Mouse (Mus musculus) lung, adult 2 months (tissue): ENCODE results near the gene Snta1. TPM values are rescaled to one million over a fixed set of nuclear protein-coding genes. Genes with fewer than 3 reads are reported as not detected.

Source experiments
- DNase-seq: peaks from one replicate; pipeline ENCODE4 v3.0.0; 2022
- H3K4me1 ChIP-seq: fragments of 200-500 bp; 2 replicates; pipeline ENCODE4 v1.6.1; 2011; ENCODE audit warnings: low read length; ENCODE audit not compliant: control insufficient read depth, insufficient read depth
- H3K4me3 ChIP-seq: fragments of 200-500 bp; replicated peaks from 2 replicates; pipeline ENCODE3; 2011; ENCODE audit warnings: low read depth, mild to moderate bottlenecking, control low read depth, low read length; ENCODE audit errors: extremely low read depth
- CTCF ChIP-seq: fragments of 200-500 bp; IDR thresholded peaks from 2 replicates; pipeline ENCODE4 v1.5.1; 2011; ENCODE audit warnings: mild to moderate bottlenecking, low read length, control low read depth; ENCODE audit not compliant: insufficient read depth
- POLR2A ChIP-seq: fragments of 200-500 bp; IDR thresholded peaks from 2 replicates; pipeline ENCODE4 v1.6.1; 2011; ENCODE audit warnings: low read depth, mild to moderate bottlenecking, control low read depth, low read length, borderline replicate concordance; ENCODE audit errors: extremely low read depth
- WGBS: fragments of 180-500 bp; shearing (Covaris S2); methylation state at CpG from one replicate; pipeline ENCODE4 v1.1.7; 2018; 5-methylcytosine and 5-hydroxymethylcytosine counted together
- polyA plus RNA-seq: library from polyadenylated mRNA; depleted of rRNA; stranded (reverse); fragments of >200 nt; gene quantifications from 2 replicates; pipeline ENCODE4 v1.2.3, GENCODE M21; 2012

The Snta1 gene
- polyA plus RNA-seq, 1 experiment: 22.5 TPM

DNA sequence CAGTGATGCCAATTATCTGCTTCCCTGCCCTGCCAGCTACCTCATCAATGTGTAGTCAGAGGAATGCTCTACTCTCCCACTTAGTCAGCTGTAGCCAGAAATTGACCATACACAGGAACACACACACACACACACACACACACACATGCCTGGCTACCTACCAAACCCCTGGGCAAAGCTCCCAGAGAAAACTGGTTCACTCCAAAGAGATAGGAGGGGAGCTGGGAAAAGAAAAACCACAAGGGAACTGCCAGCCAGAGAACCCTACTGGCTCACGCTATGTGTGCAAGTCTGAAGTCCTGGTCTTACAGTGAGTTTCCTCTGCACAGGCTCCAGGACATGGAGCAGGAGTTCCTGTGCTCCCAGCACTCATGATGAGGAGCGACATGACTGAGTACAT lies 2.5 kb upstream of the Snta1 start:
- no peak for DNase-seq
- 22% methylated on average over 2 of the region's 2 CpGs for WGBS
- TF ChIP-seq POLR2A (no peak), CTCF (no peak)
- Histone ChIP-seq H3K4me3 (no peak overlapping the region), H3K4me1 (peaks cover 2% of the 10 kb centered on the region; the same call in 1 of the 2 replicates)

DNA sequence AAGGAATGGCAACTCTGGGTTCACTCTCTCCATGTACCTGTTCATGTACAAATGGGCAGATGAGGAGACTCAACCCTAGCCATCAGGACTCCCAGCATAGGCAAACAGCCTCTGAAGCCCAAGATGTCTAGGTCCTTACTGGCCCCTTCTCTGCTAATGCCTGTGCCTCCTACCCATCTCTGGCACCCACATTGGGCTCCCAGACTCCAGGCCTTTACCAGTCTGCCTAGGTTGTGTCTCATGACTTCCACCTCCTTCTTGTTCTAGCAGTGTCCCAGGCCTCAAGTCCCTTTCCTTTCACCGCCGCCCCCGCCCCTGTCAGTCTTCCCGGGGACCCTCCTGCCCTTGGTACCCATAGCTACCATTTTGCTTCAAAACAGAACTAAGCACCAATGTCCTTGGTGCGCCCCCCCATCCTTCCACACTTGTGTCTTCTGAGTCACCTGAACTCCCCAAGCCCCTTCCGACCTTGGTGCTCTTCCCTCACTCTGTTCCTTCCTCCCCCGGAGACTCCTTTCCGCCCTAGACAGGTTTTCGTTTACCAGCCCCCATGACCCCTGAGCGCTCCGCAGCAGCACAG lies 746 bp downstream of the Snta1 start:
- WGBS: 32% methylated on average over 11 of the region's 11 CpGs
- DNase-seq: no peak
- TF ChIP-seq CTCF (no peak), POLR2A (no peak)
- Histone ChIP-seq H3K4me1 (peaks cover 2% of the 10 kb centered on the region; the same call in 1 of the 2 replicates), H3K4me3 (peak overlapping the region; percentile 72)

DNA sequence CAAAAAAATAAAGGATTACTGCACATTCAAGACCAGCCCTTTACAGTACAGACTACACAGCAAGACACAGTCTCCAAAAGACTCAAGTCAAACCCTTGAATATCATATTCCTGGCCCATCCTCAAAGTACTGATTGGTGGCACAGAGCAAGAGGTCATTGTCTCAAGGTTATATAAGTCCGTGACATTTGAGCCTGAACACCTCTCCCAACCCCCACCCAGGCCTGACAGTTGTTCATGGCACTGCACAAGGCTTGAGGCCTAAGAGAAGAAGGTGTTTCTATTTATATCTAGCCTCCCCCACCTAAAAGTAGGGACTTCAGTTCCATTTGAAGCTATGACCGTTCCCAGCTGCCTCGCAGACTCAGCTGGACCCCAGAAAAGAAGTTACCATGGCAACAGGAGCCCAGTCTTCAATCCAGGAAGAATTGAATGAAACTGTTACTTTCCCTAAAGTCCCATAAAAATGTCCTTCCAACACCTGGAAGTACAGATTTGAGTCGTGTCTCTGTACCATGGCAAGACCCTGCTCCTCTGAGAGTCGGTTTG lies 2.4 kb downstream of the Snta1 start:
- Histone ChIP-seq H3K4me1 (peaks cover 2% of the 10 kb centered on the region; the same call in 1 of the 2 replicates), H3K4me3 (no peak overlapping the region)
- 76% methylated on average over 5 of the region's 5 CpGs for WGBS
- no peak for DNase-seq
- TF ChIP-seq CTCF (no peak), POLR2A (no peak)

DNA sequence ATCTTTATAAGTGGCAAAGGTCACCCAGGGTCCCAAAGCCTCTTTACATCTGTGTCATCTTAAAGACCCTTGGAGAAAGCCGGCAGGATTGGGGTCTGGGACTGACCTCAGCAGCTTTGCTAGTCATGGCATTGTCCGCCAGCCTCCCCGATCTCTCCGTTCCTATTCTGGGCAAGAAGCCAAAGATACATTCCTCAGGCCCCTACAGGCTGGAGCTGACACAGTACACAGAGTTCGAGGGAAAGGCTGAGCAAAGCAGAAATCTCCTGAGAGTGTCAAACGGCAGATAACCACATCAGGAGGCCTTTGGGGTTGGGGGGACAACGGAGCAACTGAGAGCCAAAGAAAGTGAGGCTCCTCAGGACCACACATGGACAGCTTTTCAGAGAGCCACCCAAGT lies 5.1 kb downstream of the Snta1 start:
- WGBS: 13% methylated on average over 7 of the region's 7 CpGs
- DNase-seq: peak; percentile 36
- Histone ChIP-seq H3K4me1 (no peaks in the 10 kb centered on the region), H3K4me3 (no peak overlapping the region)
- TF ChIP-seq POLR2A: no peak
- 0 out of 2 replicates have a peak, but pooled peaks have one; percentile 2 for TF ChIP-seq CTCF

DNA sequence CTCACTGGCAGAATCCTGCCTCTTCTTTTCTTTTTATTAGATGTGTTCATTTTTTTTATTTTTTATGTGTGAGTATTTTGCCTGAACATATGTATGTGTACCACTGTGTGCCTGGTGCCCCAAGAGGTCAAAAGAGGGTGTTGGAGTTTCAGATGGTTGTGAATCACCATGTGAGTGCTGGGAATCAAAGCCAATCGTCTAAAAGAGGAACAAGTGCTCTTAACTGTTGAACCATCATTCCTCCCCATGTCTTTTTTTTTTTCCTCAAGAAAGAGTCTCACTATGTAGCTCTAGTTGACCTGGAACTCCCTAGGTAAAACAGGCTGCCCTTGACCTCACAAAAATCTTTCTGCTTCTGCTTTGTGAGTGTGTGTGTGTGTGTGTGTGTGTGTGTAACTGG lies 5.9 kb downstream of the Snta1 start:
- no peaks in the 10 kb centered on the region for H3K4me1 ChIP-seq
- WGBS: 28% methylated on average over 1 of the region's 1 CpGs
- H3K4me3 ChIP-seq: no peak overlapping the region
- TF ChIP-seq POLR2A: no peak
- TF ChIP-seq CTCF: no peak
- no peak for DNase-seq

DNA sequence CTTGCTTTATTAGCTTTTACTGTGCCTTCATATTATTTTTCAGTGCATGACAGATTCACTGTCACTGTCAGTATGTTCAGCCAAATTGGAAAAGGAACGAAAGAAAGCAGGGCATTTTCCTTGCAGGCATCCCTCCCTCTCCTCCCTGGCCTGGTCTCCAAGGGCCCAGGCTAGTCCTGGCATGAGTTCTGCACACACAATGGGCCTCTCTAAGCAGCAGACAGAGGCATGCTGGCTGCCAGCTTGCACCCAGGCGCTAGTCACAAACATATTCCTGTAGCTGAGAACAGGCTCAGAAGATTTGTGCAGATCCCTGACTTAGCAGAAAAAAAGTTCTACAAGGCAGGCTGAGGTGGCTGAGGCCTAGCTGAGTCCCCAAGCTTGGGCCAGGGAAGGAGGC lies 8.6 kb downstream of the Snta1 start:
- 74% methylated on average over 2 of the region's 2 CpGs for WGBS
- Histone ChIP-seq H3K4me3 (no peak overlapping the region), H3K4me1 (no peaks in the 10 kb centered on the region)
- TF ChIP-seq CTCF: no peak
- no peak for TF ChIP-seq POLR2A
- DNase-seq: no peak

DNA sequence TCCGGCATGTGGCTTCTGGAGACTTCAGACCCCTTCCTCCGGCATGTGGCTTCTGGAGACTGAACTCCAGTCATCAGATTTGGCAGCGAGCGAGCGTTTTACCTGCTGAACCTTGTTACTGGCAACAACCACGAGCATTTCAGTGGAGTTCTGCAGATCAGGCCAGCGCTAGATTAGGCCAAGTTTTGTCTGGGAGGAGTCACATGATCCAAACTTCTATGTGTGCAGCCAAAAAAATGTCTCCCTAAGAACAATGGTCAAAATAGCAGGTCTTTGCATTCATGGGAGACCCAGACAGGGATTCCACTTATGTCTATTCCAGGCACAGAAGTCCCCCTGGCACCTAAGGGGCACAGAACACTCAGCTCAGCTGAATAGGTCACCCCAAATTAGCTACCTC lies 9.6 kb downstream of the Snta1 start:
- H3K4me3 ChIP-seq: no peak overlapping the region
- TF ChIP-seq POLR2A (no peak), CTCF (no peak)
- DNase-seq: no peak
- no peaks in the 10 kb centered on the region for H3K4me1 ChIP-seq
- 79% methylated on average over 7 of the region's 7 CpGs for WGBS

DNA sequence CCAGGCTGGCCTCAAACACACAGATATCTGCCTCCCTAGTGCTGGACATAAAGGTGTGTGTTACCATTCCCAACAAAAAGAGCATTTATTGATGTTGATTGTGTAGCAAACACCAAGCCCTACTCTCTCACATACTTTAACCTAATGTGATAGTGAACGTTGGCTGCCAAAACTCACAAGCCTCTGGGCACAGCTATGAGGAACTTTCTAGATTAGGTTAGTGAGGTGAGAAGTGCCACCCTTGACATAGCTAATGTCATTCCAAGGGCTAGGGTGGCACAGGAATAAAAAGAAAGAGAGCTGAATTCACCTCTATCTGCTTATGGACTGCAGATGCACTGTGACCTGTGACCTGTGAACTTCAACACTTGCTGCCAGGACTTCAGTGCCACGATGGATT lies 11.4 kb downstream of the Snta1 start:
- TF ChIP-seq CTCF: no peak
- no peak for TF ChIP-seq POLR2A
- DNase-seq: no peak
- Histone ChIP-seq H3K4me3 (no peak overlapping the region), H3K4me1 (no peaks in the 10 kb centered on the region)
- 54% methylated on average over 2 of the region's 2 CpGs for WGBS

DNA sequence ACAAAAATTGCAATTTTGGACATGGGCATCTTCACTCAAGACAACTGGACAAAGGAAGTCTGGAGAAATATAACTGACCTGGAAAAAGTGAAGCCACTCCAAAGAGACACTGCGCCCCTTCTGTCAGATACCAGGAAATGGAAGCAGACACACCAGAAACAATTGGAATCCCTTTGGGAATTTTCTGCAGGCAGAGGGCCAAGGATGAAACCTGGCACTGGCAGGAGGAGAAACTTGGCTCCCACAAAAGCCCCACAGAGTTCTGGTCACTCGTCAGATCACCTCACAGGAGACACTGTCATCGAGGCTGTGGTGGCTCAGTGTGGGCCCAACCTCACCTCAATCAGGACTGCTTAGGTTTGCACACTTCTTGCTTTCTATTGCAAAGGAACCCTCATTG lies 13.3 kb downstream of the Snta1 start:
- no peak overlapping the region for H3K4me3 ChIP-seq
- 59% methylated on average over 3 of the region's 3 CpGs for WGBS
- no peak for DNase-seq
- H3K4me1 ChIP-seq: peaks cover 5% of the 10 kb centered on the region; the same call in 1 of the 2 replicates
- TF ChIP-seq POLR2A (no peak), CTCF (no peak)
